Mouse (Mus musculus) cerebellum, adult 2 months (tissue): Measurements from ENCODE around the gene Gstt4.

ENCODE experiments used
- CTCF ChIP-seq: fragments of 200-500 bp; IDR thresholded peaks from 2 replicates; pipeline ENCODE4 v1.5.1; 2011; ENCODE audit warnings: low read depth, mild to moderate bottlenecking, control low read depth, low read length, moderate library complexity, borderline replicate concordance; ENCODE audit not compliant: insufficient read depth
- POLR2A ChIP-seq: fragments of 200-500 bp; IDR thresholded peaks from 2 replicates; pipeline ENCODE4 v1.6.1; 2011; ENCODE audit warnings: low read length, control low read depth, borderline replicate concordance; ENCODE audit not compliant: insufficient read depth

DNA sequence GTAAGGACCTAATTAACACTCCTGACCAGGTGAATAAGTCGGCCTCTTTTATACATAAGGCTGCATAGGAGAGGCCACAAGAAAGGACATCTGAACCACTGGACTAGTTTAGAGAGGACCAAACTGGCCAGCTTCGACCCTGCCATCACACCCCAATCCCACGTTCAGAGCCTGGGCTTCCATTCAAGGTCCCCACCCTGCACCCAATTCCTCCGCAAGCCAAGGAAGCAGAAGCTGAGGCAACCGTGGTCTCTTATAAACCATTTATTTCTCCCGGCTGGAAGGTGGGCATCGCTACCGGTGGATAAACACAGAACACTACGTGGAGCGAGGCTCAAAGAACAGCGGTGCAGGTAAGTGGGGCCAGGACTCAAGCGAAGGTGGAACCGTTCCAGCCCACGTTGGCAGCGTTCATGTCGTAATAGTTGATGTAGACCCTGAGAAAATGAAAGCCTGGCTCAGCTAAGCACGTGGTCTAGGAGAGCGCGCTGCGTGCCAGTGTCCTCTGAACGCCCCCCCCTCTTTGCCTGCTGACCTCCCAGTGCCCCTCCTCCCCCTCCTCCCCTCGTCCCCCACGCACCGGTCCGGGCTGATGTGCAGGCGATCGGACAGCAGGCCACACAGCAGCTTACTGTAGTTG, 36.9 kb upstream of the Gstt4 start:
- no peak for TF ChIP-seq CTCF
- no peak for TF ChIP-seq POLR2A
